Mouse (Mus musculus) brown adipose tissue, adult 24 weeks (tissue): Measurements from ENCODE around the gene Twist2. TPM values are rescaled to one million over a fixed set of nuclear protein-coding genes. Genes with fewer than 3 reads are reported as not detected.

Experiments
- H3K27ac ChIP-seq: fragments of 200-500 bp; replicated peaks from 2 replicates; pipeline ENCODE4 v1.5.1; 2012; ENCODE audit warnings: low read depth, mild to moderate bottlenecking, low read length
- H3K4me1 ChIP-seq: fragments of 200-500 bp; 2 replicates; pipeline ENCODE4 v1.6.1; 2012; ENCODE audit warnings: low read length, mixed read lengths; ENCODE audit not compliant: control insufficient read depth, insufficient read depth, insufficient read length
- H3K4me3 ChIP-seq: fragments of 200-500 bp; 2 replicates; pipeline ENCODE4 v1.5.1; 2012; ENCODE audit warnings: low read depth, mild to moderate bottlenecking, low read length, moderate library complexity; ENCODE audit not compliant: insufficient read depth
- polyA plus RNA-seq: library from polyadenylated mRNA; stranded (reverse); fragments of >200 nt; gene quantifications from 2 replicates; pipeline ENCODE4 v1.2.4, GENCODE M21; 2012; ENCODE audit not compliant: missing spikeins, insufficient read depth, insufficient read length

Gene Twist2
- polyA plus RNA-seq, 1 experiment = 5.0 TPM

GRCm38 (mm10) chr1:91844236-91844635 is 43.0 kb downstream of the Twist2 start:
- H3K27ac ChIP-seq = no peak overlapping the region
- H3K4me3 ChIP-seq = no peak overlapping the region
- H3K4me1 ChIP-seq = no peaks in the 10 kb centered on the region

GRCm38 (mm10) chr1:91844681-91845379 is 43.6 kb downstream of the Twist2 start:
- H3K4me1 ChIP-seq = no peaks in the 10 kb centered on the region
- no peak overlapping the region for H3K27ac ChIP-seq
- H3K4me3 ChIP-seq = no peak overlapping the region

- no peak overlapping the region for H3K27ac ChIP-seq
- H3K4me3 ChIP-seq = no peak overlapping the region
- no peaks in the 10 kb centered on the region for H3K4me1 ChIP-seq
Measured at GRCm38 (mm10) chr1:91845380-91845957, 44.2 kb downstream of the Twist2 start.

GRCm38 (mm10) chr1:91851300-91851699 is 50.0 kb downstream of the Twist2 start:
- Histone ChIP-seq H3K27ac (no peak overlapping the region), H3K4me3 (no peak overlapping the region), H3K4me1 (0 out of 2 replicates have a peak, but pooled peaks cover 3% of the 10 kb centered on the region)

GRCm38 (mm10) chr1:91856771-91857664 is 55.8 kb downstream of the Twist2 start:
- Histone ChIP-seq H3K27ac (peak overlapping the region; percentile 93), H3K4me1 (peaks cover 13% of the 10 kb centered on the region), H3K4me3 (no peak overlapping the region)

- no peak overlapping the region for H3K4me3 ChIP-seq
- peaks cover 13% of the 10 kb centered on the region for H3K4me1 ChIP-seq
- peak overlapping the region; percentile 93 for H3K27ac ChIP-seq
Measured at GRCm38 (mm10) chr1:91858101-91858790, 57.0 kb downstream of the Twist2 start.

GRCm38 (mm10) chr1:91858901-91859300 is 57.6 kb downstream of the Twist2 start:
- Histone ChIP-seq H3K4me3 (no peak overlapping the region), H3K27ac (peak overlapping the region; percentile 12; the same call in 1 of the 2 replicates), H3K4me1 (peaks cover 13% of the 10 kb centered on the region)

GRCm38 (mm10) chr1:91861511-91861910 is 60.2 kb downstream of the Twist2 start:
- Histone ChIP-seq H3K27ac (no peak overlapping the region), H3K4me1 (peaks cover 13% of the 10 kb centered on the region), H3K4me3 (no peak overlapping the region)

GRCm38 (mm10) chr1:91866001-91866400 is 64.7 kb downstream of the Twist2 start:
- Histone ChIP-seq H3K27ac (no peak overlapping the region), H3K4me3 (no peak overlapping the region)

GRCm38 (mm10) chr1:91871101-91871500 is 69.8 kb downstream of the Twist2 start:
- H3K27ac ChIP-seq = no peak overlapping the region
- no peak overlapping the region for H3K4me3 ChIP-seq
- no peaks in the 10 kb centered on the region for H3K4me1 ChIP-seq

More at GRCm38 (mm10) chr1:91866001-91866400, 64.7 kb downstream of the Twist2 start:
- H3K4me1 ChIP-seq = no peaks in the 10 kb centered on the region

GRCm38 (mm10) chr1:91872388-91873059 is 71.3 kb downstream of the Twist2 start:
- Histone ChIP-seq H3K27ac (no peak overlapping the region), H3K4me1 (no peaks in the 10 kb centered on the region), H3K4me3 (no peak overlapping the region)

GRCm38 (mm10) chr1:91873572-91874285 is 72.5 kb downstream of the Twist2 start:
- Histone ChIP-seq H3K4me3 (no peak overlapping the region), H3K4me1 (peaks cover 9% of the 10 kb centered on the region)

GRCm38 (mm10) chr1:91874633-91875032 is 73.4 kb downstream of the Twist2 start:
- no peak overlapping the region for H3K27ac ChIP-seq
- H3K4me1 ChIP-seq = peaks cover 10% of the 10 kb centered on the region
- H3K4me3 ChIP-seq = no peak overlapping the region

More at GRCm38 (mm10) chr1:91873572-91874285, 72.5 kb downstream of the Twist2 start:
- H3K27ac ChIP-seq = no peak overlapping the region
